Mouse (Mus musculus) embryonic fibroblast, embryonic 13.5 days (primary cell): ENCODE results near the gene Pold4.
A peak's percentile ranks its signal among the peaks of the same experiment; 100 is the strongest.

ENCODE experiments used
- CTCF ChIP-seq: IDR thresholded peaks from 2 replicates; pipeline ENCODE4 v1.5.1; 2011; ENCODE audit warnings: mild to moderate bottlenecking, control low read depth, low read length, moderate library complexity, borderline replicate concordance; ENCODE audit not compliant: insufficient read depth
- POLR2A ChIP-seq: IDR thresholded peaks from 2 replicates; pipeline ENCODE4 v1.6.1; 2011; ENCODE audit warnings: low read depth, mild to moderate bottlenecking, control low read depth, low read length, moderate library complexity

DNA sequence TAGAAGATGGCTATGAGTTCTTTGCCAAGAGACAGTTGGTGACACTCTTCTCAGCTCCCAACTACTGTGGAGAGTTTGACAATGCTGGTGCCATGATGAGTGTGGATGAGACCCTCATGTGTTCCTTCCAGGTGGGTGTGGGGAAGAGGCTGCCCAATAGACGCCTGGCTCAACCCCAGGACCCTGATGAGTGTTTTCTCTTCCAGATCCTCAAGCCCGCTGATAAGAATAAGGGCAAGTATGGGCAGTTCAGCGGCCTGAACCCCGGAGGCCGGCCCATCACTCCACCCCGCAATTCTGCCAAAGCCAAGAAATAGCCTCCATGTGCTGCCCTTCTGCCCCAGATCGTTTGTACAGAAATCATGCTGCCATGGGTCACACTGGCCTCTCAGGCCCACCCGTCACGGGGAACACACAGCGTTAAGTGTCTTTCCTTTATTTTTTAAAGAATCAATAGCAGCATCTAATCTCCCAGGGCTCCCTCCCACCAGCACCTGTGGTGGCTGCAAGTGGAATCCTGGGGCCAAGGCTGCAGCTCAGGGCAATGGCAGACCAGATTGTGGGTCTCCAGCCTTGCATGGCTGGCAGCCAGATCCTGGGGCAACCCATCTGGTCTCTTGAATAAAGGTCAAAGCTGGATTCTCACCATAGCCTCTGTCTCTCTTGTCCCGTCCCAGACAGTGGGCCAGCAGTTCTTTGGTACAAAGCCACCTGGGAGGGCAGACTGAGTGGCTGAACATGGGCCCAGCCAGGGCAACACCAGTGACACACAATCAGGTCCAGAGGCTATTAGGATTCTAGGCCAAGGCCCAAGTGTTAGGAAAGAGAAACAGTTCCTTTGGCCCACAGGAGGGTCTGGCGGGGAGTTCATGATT, 36.7 kb upstream of the Pold4 start:
- TF ChIP-seq CTCF (no peak), POLR2A (peak; percentile 15; the same call in 1 of the 2 replicates)
